Mouse (Mus musculus): ENCODE measurements around the gene Glod5. TPM values are rescaled to one million over a fixed set of nuclear protein-coding genes. Genes with fewer than 3 reads are reported as not detected.

Glod5 gene
- polyA plus RNA-seq, 1 experiment from 2014 or later = 0.74 TPM

GRCm38 (mm10) chrX:7977892-7978291 lies 40.4 kb downstream of the Glod5 start, which contains the start of gene Gata1:
TSS of gene Gata1 (minus strand) at chrX:7978071.
- Histone ChIP-seq H3K4me2 (ENCODE audit: low read depth, low read length) (no peak within 1 kb of the TSS), H3K27ac (ENCODE audit: low read length) (no peak within 1 kb of the TSS), H3K4me1 (ENCODE audit: control insufficient read depth, insufficient read depth, low read length) (no peaks in the 10 kb centered on the region), H3K36me3 (ENCODE audit: control insufficient read depth, insufficient read depth) (no peaks in the 10 kb centered on the region), H3K27me3 (ENCODE audit: control insufficient read depth, insufficient read depth, low read length) (no peaks in the 10 kb centered on the region), H3K9me3 (replicated peaks; ENCODE audit: control insufficient read depth, low read length) (no peaks in the 10 kb centered on the region), H3K9ac (ENCODE audit: low read length) (no peak within 1 kb of the TSS), H3K4me3 (ENCODE audit: low read length) (no peak within 1 kb of the TSS)
- ATAC-seq (replicated peaks; ENCODE audit: extremely low read depth, insufficient read depth, low FRiP score) = no peak
- WGBS = 89% methylated on average over 10 of the region's 11 CpGs

- no peaks in the 10 kb centered on the region for H3K9me3 ChIP-seq (replicated peaks; ENCODE audit: control insufficient read depth, low read length)
- ATAC-seq (replicated peaks; ENCODE audit: extremely low read depth, insufficient read depth, low FRiP score) = no peak
- no peak overlapping the region for H3K4me2 ChIP-seq (ENCODE audit: low read depth, low read length)
- H3K27me3 ChIP-seq (ENCODE audit: control insufficient read depth, insufficient read depth, low read length) = no peaks in the 10 kb centered on the region
- no peak overlapping the region for H3K4me3 ChIP-seq (ENCODE audit: low read length)
- H3K9ac ChIP-seq (ENCODE audit: low read length) = no peak overlapping the region
- peaks cover 2% of the 10 kb centered on the region; the same call in 1 of the 2 replicates for H3K4me1 ChIP-seq (ENCODE audit: control insufficient read depth, insufficient read depth, low read length)
- WGBS = 45% methylated on average over 4 of the region's 4 CpGs
- H3K36me3 ChIP-seq (ENCODE audit: control insufficient read depth, insufficient read depth) = no peaks in the 10 kb centered on the region
- H3K27ac ChIP-seq (ENCODE audit: low read length) = no peak overlapping the region
Observed at GRCm38 (mm10) chrX:7971292-7971691, 47.0 kb downstream of the Glod5 start.

DNA sequence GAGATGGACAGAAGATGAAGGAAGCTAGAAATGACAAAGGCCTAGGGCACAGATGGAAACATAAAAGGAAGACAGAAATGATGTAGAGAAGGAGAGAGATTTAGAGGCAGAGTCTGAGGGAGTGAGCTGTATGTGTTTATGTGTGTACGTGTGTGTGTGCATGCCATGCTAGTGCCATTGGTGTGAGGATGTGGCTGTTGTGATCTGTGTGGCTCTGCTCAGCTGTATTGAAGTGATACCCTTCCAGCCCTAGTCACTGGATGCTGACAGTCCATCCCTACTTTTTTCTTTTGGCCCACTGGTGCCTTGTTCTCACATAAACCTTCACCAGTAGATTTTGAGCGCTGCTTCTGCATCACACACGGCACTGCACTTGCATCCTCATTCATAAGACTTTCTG lies 49.4 kb downstream of the Glod5 start:
- Histone ChIP-seq H3K36me3 (ENCODE audit: control insufficient read depth, insufficient read depth) (no peaks in the 10 kb centered on the region), H3K4me3 (ENCODE audit: low read length) (no peak overlapping the region), H3K9ac (ENCODE audit: low read length) (no peak overlapping the region), H3K9me3 (replicated peaks; ENCODE audit: control insufficient read depth, low read length) (no peaks in the 10 kb centered on the region), H3K4me1 (ENCODE audit: control insufficient read depth, insufficient read depth, low read length) (peaks cover 2% of the 10 kb centered on the region; the same call in 1 of the 2 replicates), H3K27ac (ENCODE audit: low read length) (no peak overlapping the region), H3K4me2 (ENCODE audit: low read depth, low read length) (no peak overlapping the region), H3K27me3 (ENCODE audit: control insufficient read depth, insufficient read depth, low read length) (no peaks in the 10 kb centered on the region)
- 82% methylated on average over 3 of the region's 3 CpGs for WGBS
- ATAC-seq (replicated peaks; ENCODE audit: extremely low read depth, insufficient read depth, low FRiP score) = no peak

GRCm38 (mm10) chrX:7968226-7968625 lies 50.1 kb downstream of the Glod5 start:
- Histone ChIP-seq H3K4me2 (ENCODE audit: low read depth, low read length) (no peak overlapping the region), H3K9me3 (replicated peaks; ENCODE audit: control insufficient read depth, low read length) (no peaks in the 10 kb centered on the region), H3K4me1 (ENCODE audit: control insufficient read depth, insufficient read depth, low read length) (peaks cover 2% of the 10 kb centered on the region; the same call in 1 of the 2 replicates), H3K9ac (ENCODE audit: low read length) (no peak overlapping the region), H3K36me3 (ENCODE audit: control insufficient read depth, insufficient read depth) (no peaks in the 10 kb centered on the region), H3K27ac (ENCODE audit: low read length) (no peak overlapping the region), H3K4me3 (ENCODE audit: low read length) (no peak overlapping the region), H3K27me3 (ENCODE audit: control insufficient read depth, insufficient read depth, low read length) (no peaks in the 10 kb centered on the region)
- 55% methylated on average over 8 of the region's 8 CpGs for WGBS
- ATAC-seq (replicated peaks; ENCODE audit: extremely low read depth, insufficient read depth, low FRiP score) = no peak

DNA sequence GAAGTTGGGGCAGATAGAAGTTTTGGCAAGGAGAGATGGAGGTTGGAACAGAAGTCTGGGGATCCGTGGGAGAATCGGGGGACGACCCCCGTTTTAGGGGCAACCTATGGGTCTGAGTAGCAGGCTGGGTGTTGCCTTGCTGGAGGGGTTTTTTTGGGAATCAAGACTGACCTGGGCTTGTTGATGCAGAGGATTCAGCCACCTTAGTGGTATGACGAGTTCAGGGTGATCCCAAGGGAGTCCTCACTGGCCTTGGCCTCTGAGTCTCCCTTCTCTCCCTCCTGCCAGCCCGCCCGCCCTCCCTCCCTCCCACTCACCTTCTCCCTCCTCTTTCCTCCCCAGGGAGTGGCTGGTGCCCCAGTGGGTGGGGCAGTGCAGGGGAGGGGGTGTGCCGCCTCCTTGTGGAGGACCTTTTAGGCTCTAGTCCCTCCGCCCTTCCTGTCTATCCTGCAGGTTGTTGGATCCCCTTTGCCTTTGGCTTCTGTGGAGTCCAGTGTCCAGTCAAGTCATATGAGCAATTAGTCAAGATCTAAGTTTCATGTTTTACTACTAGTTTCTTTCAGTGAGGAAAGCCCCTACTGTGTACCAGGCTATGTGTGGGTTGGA lies 50.6 kb downstream of the Glod5 start:
- ATAC-seq (replicated peaks; ENCODE audit: extremely low read depth, insufficient read depth, low FRiP score) = no peak
- Histone ChIP-seq H3K4me3 (ENCODE audit: low read length) (no peak overlapping the region), H3K9me3 (replicated peaks; ENCODE audit: control insufficient read depth, low read length) (no peaks in the 10 kb centered on the region), H3K4me1 (ENCODE audit: control insufficient read depth, insufficient read depth, low read length) (peaks cover 2% of the 10 kb centered on the region; the same call in 1 of the 2 replicates), H3K27ac (ENCODE audit: low read length) (no peak overlapping the region), H3K4me2 (ENCODE audit: low read depth, low read length) (no peak overlapping the region), H3K9ac (ENCODE audit: low read length) (no peak overlapping the region), H3K36me3 (ENCODE audit: control insufficient read depth, insufficient read depth) (no peaks in the 10 kb centered on the region), H3K27me3 (ENCODE audit: control insufficient read depth, insufficient read depth, low read length) (no peaks in the 10 kb centered on the region)
- 70% methylated on average over 8 of the region's 9 CpGs for WGBS

DNA sequence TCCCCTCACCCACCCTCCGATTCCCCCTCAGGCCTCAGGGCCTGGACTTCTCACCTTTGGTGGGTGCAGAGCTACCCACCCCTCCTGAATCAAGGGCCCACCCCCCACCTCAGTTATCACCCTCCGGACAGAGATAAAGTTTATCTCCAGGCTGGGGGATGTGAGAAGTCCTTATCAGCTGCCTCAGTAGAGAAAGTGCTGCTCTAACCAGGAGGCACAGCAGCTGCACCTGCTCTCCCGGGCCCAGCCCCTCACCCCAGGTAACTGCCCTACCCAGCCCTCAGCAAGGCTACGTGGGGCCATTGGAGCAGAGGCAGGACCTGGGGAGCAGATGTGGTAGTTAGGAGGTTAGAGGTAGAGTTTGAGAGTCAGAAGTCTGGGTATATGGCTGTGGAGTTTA lies 52.1 kb downstream of the Glod5 start:
- H3K9ac ChIP-seq (ENCODE audit: low read length) = no peak overlapping the region
- no peaks in the 10 kb centered on the region for H3K9me3 ChIP-seq (replicated peaks; ENCODE audit: control insufficient read depth, low read length)
- no peak for ATAC-seq (replicated peaks; ENCODE audit: extremely low read depth, insufficient read depth, low FRiP score)
- H3K36me3 ChIP-seq (ENCODE audit: control insufficient read depth, insufficient read depth) = no peaks in the 10 kb centered on the region
- no peak overlapping the region for H3K27ac ChIP-seq (ENCODE audit: low read length)
- no peak overlapping the region for H3K4me3 ChIP-seq (ENCODE audit: low read length)
- no peaks in the 10 kb centered on the region for H3K27me3 ChIP-seq (ENCODE audit: control insufficient read depth, insufficient read depth, low read length)
- 40% methylated on average over 4 of the region's 4 CpGs for WGBS
- H3K4me2 ChIP-seq (ENCODE audit: low read depth, low read length) = no peak overlapping the region
- H3K4me1 ChIP-seq (ENCODE audit: control insufficient read depth, insufficient read depth, low read length) = peaks cover 2% of the 10 kb centered on the region; the same call in 1 of the 2 replicates

- Histone ChIP-seq H3K9me3 (replicated peaks; ENCODE audit: control insufficient read depth, low read length) (no peaks in the 10 kb centered on the region), H3K4me2 (ENCODE audit: low read depth, low read length) (no peak overlapping the region), H3K27me3 (ENCODE audit: control insufficient read depth, insufficient read depth, low read length) (no peaks in the 10 kb centered on the region), H3K4me1 (ENCODE audit: control insufficient read depth, insufficient read depth, low read length) (no peaks in the 10 kb centered on the region), H3K27ac (ENCODE audit: low read length) (no peak overlapping the region), H3K4me3 (ENCODE audit: low read length) (no peak overlapping the region), H3K9ac (ENCODE audit: low read length) (no peak overlapping the region), H3K36me3 (ENCODE audit: control insufficient read depth, insufficient read depth) (no peaks in the 10 kb centered on the region)
- WGBS = 55% methylated on average over 7 of the region's 7 CpGs
- no peak for ATAC-seq (replicated peaks; ENCODE audit: extremely low read depth, insufficient read depth, low FRiP score)
Observed at GRCm38 (mm10) chrX:7963829-7964626, 54.3 kb downstream of the Glod5 start.

DNA sequence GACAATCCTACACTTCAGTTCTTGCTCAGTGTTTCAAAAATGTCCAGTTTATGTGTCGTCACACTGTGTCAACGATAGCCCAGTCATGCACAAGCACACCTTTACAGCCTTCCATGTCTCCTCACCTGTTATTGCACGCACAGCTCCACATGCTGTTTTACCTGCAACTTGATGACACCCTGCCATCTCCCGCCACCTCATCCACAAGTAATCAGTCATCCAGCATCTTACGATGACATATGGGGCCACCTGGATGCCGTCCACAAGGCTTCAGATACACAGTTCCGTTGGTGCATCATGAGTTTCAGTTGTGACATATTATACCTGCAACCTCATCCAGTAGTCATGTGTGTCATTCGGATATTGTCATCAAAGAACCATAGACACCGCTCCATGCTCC lies 59.4 kb downstream of the Glod5 start:
- H3K9ac ChIP-seq (ENCODE audit: low read length) = no peak overlapping the region
- WGBS = 86% methylated on average over 9 of the region's 9 CpGs
- no peak for ATAC-seq (replicated peaks; ENCODE audit: extremely low read depth, insufficient read depth, low FRiP score)
- no peak overlapping the region for H3K4me3 ChIP-seq (ENCODE audit: low read length)
- no peaks in the 10 kb centered on the region for H3K4me1 ChIP-seq (ENCODE audit: control insufficient read depth, insufficient read depth, low read length)
- H3K4me2 ChIP-seq (ENCODE audit: low read depth, low read length) = no peak overlapping the region
- no peak overlapping the region for H3K27ac ChIP-seq (ENCODE audit: low read length)
- H3K36me3 ChIP-seq (ENCODE audit: control insufficient read depth, insufficient read depth) = no peaks in the 10 kb centered on the region
- no peaks in the 10 kb centered on the region for H3K27me3 ChIP-seq (ENCODE audit: control insufficient read depth, insufficient read depth, low read length)
- no peaks in the 10 kb centered on the region for H3K9me3 ChIP-seq (replicated peaks; ENCODE audit: control insufficient read depth, low read length)
